Mouse (Mus musculus): ENCODE results near the gene Tnfaip8l1. TPM values are rescaled to one million over a fixed set of nuclear protein-coding genes. Genes with fewer than 3 reads are reported as not detected.

The Tnfaip8l1 gene
- total and polyA plus RNA-seq, 3 experiments = 4.0 to 5.5 TPM; not detected in 1

- no peak overlapping the region for H3K4me3 ChIP-seq (ENCODE audit: control insufficient read depth in 1 of 2, insufficient read depth in 1 of 2, low read depth in 2 of 2, low read length in 2 of 2)
- no peak overlapping the region for H3K9ac ChIP-seq (ENCODE audit: control insufficient read depth, low read depth, low read length, poor library complexity, severe bottlenecking)
- peaks cover 0 to 4% of the 10 kb centered on the region in 2 experiments; a peak in 2 of 4 replicates for H3K4me1 ChIP-seq (ENCODE audit: control insufficient read depth in 1 of 2, insufficient read depth in 2 of 2, low read length in 2 of 2)
- H3K36me3 ChIP-seq (ENCODE audit: control insufficient read depth in 1 of 2, insufficient read depth in 2 of 2, low read length in 2 of 2) = peaks cover 0 to 4% of the 10 kb centered on the region in 2 experiments; a peak in 1 of 4 replicates
- H3K27me3 ChIP-seq (ENCODE audit: control insufficient read depth in 1 of 2, insufficient read depth in 2 of 2, low read length in 2 of 2) = peaks cover 0 to 2% of the 10 kb centered on the region in 2 experiments; a peak in 2 of 4 replicates
- no peaks in the 10 kb centered on the region for H3K9me3 ChIP-seq (replicated peaks; ENCODE audit: insufficient read depth, low read length)
- DNase-seq (ENCODE audit: low read depth, low spot score) = no peak
- H3K79me2 ChIP-seq (ENCODE audit: control insufficient read depth, insufficient read depth, low read length, poor library complexity) = no peaks in the 10 kb centered on the region
- no peak overlapping the region for H3K27ac ChIP-seq (ENCODE audit: control insufficient read depth, low read depth, low read length)
- TF ChIP-seq BHLHE40 (IDR thresholded peaks at IDR 0.05; ENCODE audit: borderline replicate concordance, low read depth, low read length) (no peak), ZKSCAN1 (IDR thresholded peaks at IDR 0.05; ENCODE audit: low read depth, low read length) (no peak), USF2 (IDR thresholded peaks at IDR 0.05; ENCODE audit: borderline replicate concordance in 1 of 2, insufficient read depth in 1 of 2, low read depth in 1 of 2, low read length in 2 of 2) (no peak), ZMIZ1 (IDR thresholded peaks at IDR 0.05; ENCODE audit: low read depth, low read length) (no peak), CHD2 (IDR thresholded peaks at IDR 0.05; ENCODE audit: low read length) (no peak), TBP (IDR thresholded peaks at IDR 0.05; ENCODE audit: low read depth, low read length) (no peak), TCF12 (IDR thresholded peaks at IDR 0.05; ENCODE audit: low read depth, low read length) (no peak), SIN3A (IDR thresholded peaks at IDR 0.05; ENCODE audit: low read length) (no peak)
Measured at GRCm38 (mm10) chr17:56148280-56148679, 14.0 kb upstream of the Tnfaip8l1 start.

- peaks cover 0 to 4% of the 10 kb centered on the region in 2 experiments; a peak in 2 of 4 replicates for H3K4me1 ChIP-seq (ENCODE audit: control insufficient read depth in 1 of 2, insufficient read depth in 2 of 2, low read length in 2 of 2)
- H3K27ac ChIP-seq (ENCODE audit: control insufficient read depth, low read depth, low read length) = no peak overlapping the region
- peaks cover 2% of the 10 kb centered on the region in 2 experiments; a peak in 2 of 4 replicates for H3K27me3 ChIP-seq (ENCODE audit: control insufficient read depth in 1 of 2, insufficient read depth in 2 of 2, low read length in 2 of 2)
- TF ChIP-seq MAZ (IDR thresholded peaks at IDR 0.05; ENCODE audit: low read depth, low read length) (no peak), TAL1 (IDR thresholded peaks at IDR 0.05; ENCODE audit: low read length) (no peak), KAT2A (conservative IDR thresholded peaks at IDR 0.05; ENCODE audit: low read depth, low read length) (no peak), NELFE (IDR thresholded peaks at IDR 0.05; ENCODE audit: low read depth, low read length) (no peak), POLR2A (IDR thresholded peaks at IDR 0.05; ENCODE audit: control insufficient read depth in 1 of 2, insufficient read depth in 1 of 2, low read depth in 1 of 2, low read length in 2 of 2, poor library complexity in 1 of 2) (no peak), JUND (IDR thresholded peaks at IDR 0.05; ENCODE audit: low read depth, low read length) (no peak), ZMIZ1 (IDR thresholded peaks at IDR 0.05; ENCODE audit: low read depth, low read length) (no peak), HCFC1 (IDR thresholded peaks at IDR 0.05; ENCODE audit: low read depth, low read length) (no peak), RCOR1 (IDR thresholded peaks at IDR 0.05; ENCODE audit: low read depth, low read length) (no peak)
- no peak overlapping the region for H3K4me3 ChIP-seq (ENCODE audit: control insufficient read depth in 1 of 2, insufficient read depth in 1 of 2, low read depth in 2 of 2, low read length in 2 of 2)
- H3K36me3 ChIP-seq (ENCODE audit: control insufficient read depth in 1 of 2, insufficient read depth in 2 of 2, low read length in 2 of 2) = peaks cover 0 to 4% of the 10 kb centered on the region in 2 experiments; a peak in 1 of 4 replicates
- DNase-seq (ENCODE audit: low read depth, low spot score) = no peak
- no peak overlapping the region for H3K9ac ChIP-seq (ENCODE audit: control insufficient read depth, low read depth, low read length, poor library complexity, severe bottlenecking)
- no peaks in the 10 kb centered on the region for H3K79me2 ChIP-seq (ENCODE audit: control insufficient read depth, insufficient read depth, low read length, poor library complexity)
- H3K9me3 ChIP-seq (replicated peaks; ENCODE audit: insufficient read depth, low read length) = no peaks in the 10 kb centered on the region
Measured at GRCm38 (mm10) chr17:56148790-56149618, 13.3 kb upstream of the Tnfaip8l1 start.
